Mouse (Mus musculus) hematopoietic multipotent progenitor cell, adult 10-12 weeks (in vitro differentiated cells): Measurements from ENCODE around the gene Ttc14. TPM values are rescaled to one million over a fixed set of nuclear protein-coding genes. Genes with fewer than 3 reads are reported as not detected.

Experiments
- polyA plus RNA-seq: library from polyadenylated mRNA; stranded (reverse); fragments of >175 nt; gene quantifications from 2 replicates; pipeline ENCODE4 v1.2.3, GENCODE M21; 2012; ENCODE audit warnings: low replicate concordance

Gene Ttc14
- polyA plus RNA-seq = 54.0 and 61.1 TPM in 2 replicates

GRCm38 (mm10) chr3:33799617-33800512 lies at the start of gene Ttc14:
Gene Ttc14, plus strand, starts transcription at chr3:33799832.

GRCm38 (mm10) chr3:33843801-33844632 lies 44.4 kb downstream of the Ttc14 start, which contains the start of gene Ccdc39:
Gene Ccdc39, minus strand, starts transcription at chr3:33844310.

Other genes with a start within 250 kb of the Ttc14 start
- 0.13 TPM in 1 of 2 replicates, not detected in the other for gene Ccdc39, start 44.5 kb downstream of the Ttc14 start, polyA plus RNA-seq
- 2.4 and 13.9 TPM in 2 replicates for gene Fxr1, start 220.1 kb downstream of the Ttc14 start, polyA plus RNA-seq